Mouse (Mus musculus) liver, embryonic 11.5 days (tissue): ENCODE data around the gene Sgcg. TPM values are rescaled to one million over a fixed set of nuclear protein-coding genes. Genes with fewer than 3 reads are reported as not detected.

Experiments used
- ATAC-seq: fragments of 200-750 bp; cut with Nextera tagmentation; replicated peaks from 2 replicates; pipeline ENCODE4 v1.8.0; 2017; ENCODE audit warnings: moderate number of reproducible peaks, mild to moderate bottlenecking, moderate TSS enrichment, moderate library complexity; ENCODE audit not compliant: low FRiP score
- DNase-seq: peaks from one replicate; pipeline ENCODE4 v3.0.0-alpha.2; 2017; ENCODE audit warnings: low spot score
- H3K27ac ChIP-seq: fragments of 300-500 bp; sonication (generic); 2 replicates; pipeline ENCODE4 v1.5.1; 2014; ENCODE audit warnings: mild to moderate bottlenecking, low read depth, low read length, control low read depth
- H3K27me3 ChIP-seq: fragments of 300-500 bp; sonication (generic); replicated peaks from 2 replicates; pipeline ENCODE4 v1.6.1; 2014; ENCODE audit warnings: low read length, mixed read lengths; ENCODE audit not compliant: control insufficient read depth, insufficient read depth
- H3K36me3 ChIP-seq: fragments of 300-500 bp; sonication (generic); 2 replicates; pipeline ENCODE4 v1.6.1; 2014; ENCODE audit warnings: mild to moderate bottlenecking, low read length, moderate library complexity, mixed read lengths; ENCODE audit not compliant: control insufficient read depth, insufficient read depth
- H3K4me1 ChIP-seq: fragments of 300-500 bp; sonication (generic); replicated peaks from 2 replicates; pipeline ENCODE4 v1.6.1; 2014; ENCODE audit warnings: low read length, mixed read lengths; ENCODE audit not compliant: control insufficient read depth, insufficient read depth
- H3K4me2 ChIP-seq: fragments of 300-500 bp; sonication (generic); 2 replicates; pipeline ENCODE4 v1.6.1; 2014; ENCODE audit warnings: mild to moderate bottlenecking, control low read depth, moderate library complexity
- H3K4me3 ChIP-seq: fragments of 300-500 bp; sonication (generic); 2 replicates; pipeline ENCODE4 v1.5.1; 2014; ENCODE audit warnings: low read depth, low read length, control low read depth
- H3K9ac ChIP-seq: fragments of 300-500 bp; sonication (generic); 2 replicates; pipeline ENCODE4 v1.6.1; 2014; ENCODE audit warnings: low read depth, low read length, control low read depth
- H3K9me3 ChIP-seq: fragments of 300-500 bp; sonication (generic); 2 replicates; pipeline ENCODE4 v1.6.1; 2016; ENCODE audit warnings: low read length, inconsistent platforms, mixed read lengths; ENCODE audit not compliant: control insufficient read depth
- WGBS: fragments of 180-500 bp; shearing (Covaris S2); extraction: QIAGEN DNeasy Blood & Tissue Kit; methylation state at CpG from one replicate; pipeline ENCODE4 v1.1.7; 2014; 5-methylcytosine and 5-hydroxymethylcytosine counted together
- polyA plus RNA-seq: library from polyadenylated mRNA; unstranded; fragments of >200 nt; fragmentation: Nextera tagmentation; extraction: Ambion mirVana; gene quantifications from 2 replicates; pipeline ENCODE4 v1.2.1, GENCODE M21; 2014

Gene Sgcg
- polyA plus RNA-seq, 1 experiment from 2014 or later, result 0.16 TPM

- peaks cover 2% of the 10 kb centered on the region; the same call in 1 of the 2 replicates for H3K4me1 ChIP-seq
- H3K9ac ChIP-seq, result peak overlapping the region; percentile 78
- H3K4me2 ChIP-seq, result peak overlapping the region; percentile 59
- no peaks in the 10 kb centered on the region for H3K9me3 ChIP-seq
- ATAC-seq, result peak; percentile 51
- H3K27me3 ChIP-seq, result no peaks in the 10 kb centered on the region; the same call in 1 of the 2 replicates
- H3K4me3 ChIP-seq, result peak overlapping the region; percentile 80
- DNase-seq, result no peak
- no peaks in the 10 kb centered on the region for H3K36me3 ChIP-seq
- WGBS, result under 1% methylated on average over 37 of the region's 37 CpGs
- peak overlapping the region; percentile 86 for H3K27ac ChIP-seq
Measured at GRCm38 (mm10) chr14:61173229-61173628, 85.1 kb downstream of the Sgcg start.

GRCm38 (mm10) chr14:61172548-61173158, 85.6 kb downstream of the Sgcg start:
- Histone ChIP-seq H3K27me3 (no peaks in the 10 kb centered on the region; the same call in 1 of the 2 replicates), H3K4me1 (peaks cover 2% of the 10 kb centered on the region; the same call in 1 of the 2 replicates), H3K9ac (peak overlapping the region; percentile 78), H3K27ac (peak overlapping the region; percentile 86), H3K9me3 (no peaks in the 10 kb centered on the region), H3K4me2 (peak overlapping the region; percentile 59), H3K36me3 (no peaks in the 10 kb centered on the region), H3K4me3 (peak overlapping the region; percentile 80)
- DNase-seq (peak; percentile 99), ATAC-seq (peak; percentile 100)
- WGBS, result under 1% methylated on average over 50 of the region's 52 CpGs

GRCm38 (mm10) chr14:61171261-61171970, 86.9 kb downstream of the Sgcg start:
- Histone ChIP-seq H3K4me1 (peaks cover 2% of the 10 kb centered on the region; the same call in 1 of the 2 replicates), H3K9ac (no peak overlapping the region), H3K9me3 (no peaks in the 10 kb centered on the region), H3K27ac (no peak overlapping the region), H3K36me3 (no peaks in the 10 kb centered on the region), H3K27me3 (no peaks in the 10 kb centered on the region; the same call in 1 of the 2 replicates), H3K4me3 (no peak overlapping the region), H3K4me2 (no peak overlapping the region)
- no peak for ATAC-seq
- no peak for DNase-seq
- 76% methylated on average over 5 of the region's 5 CpGs for WGBS

Other genes starting within 250 kb of the Sgcg start
- gene Tnfrsf19, start 212.0 kb downstream of the Sgcg start, polyA plus RNA-seq, result 13.8 and 15.5 TPM in 2 replicates
- 3.4 and 3.5 TPM in 2 replicates for gene Sacs, start 120.0 kb downstream of the Sgcg start, polyA plus RNA-seq
- gene Arl11, start 51.3 kb upstream of the Sgcg start, polyA plus RNA-seq, result 1.1 and 1.4 TPM in 2 replicates
- gene Ebpl, start 101.9 kb upstream of the Sgcg start, polyA plus RNA-seq, result 5.8 and 6.7 TPM in 2 replicates
- 67.6 and 78.6 TPM in 2 replicates for gene Kpna3, start 181.4 kb upstream of the Sgcg start, polyA plus RNA-seq